Mouse (Mus musculus) E14TG2a.4 (cell line): ENCODE data around the gene Arhgap15.

Experiments
- H3K27me3 ChIP-seq: 2 replicates; pipeline ENCODE4 v1.6.1; 2014; ENCODE audit warnings: low read length, control low read depth; ENCODE audit not compliant: insufficient read depth
- H3K36me3 ChIP-seq: 2 replicates; pipeline ENCODE4 v1.6.1; 2014; ENCODE audit warnings: low read length, control low read depth; ENCODE audit not compliant: insufficient read depth
- H3K4me1 ChIP-seq: replicated peaks from 2 replicates; pipeline ENCODE4 v1.6.1; 2014; ENCODE audit warnings: low read depth, low read length, control low read depth
- H3K4me3 ChIP-seq: replicated peaks from 2 replicates; pipeline ENCODE4 v1.5.1; 2014; ENCODE audit warnings: mild to moderate bottlenecking, low read length
- H3K9me3 ChIP-seq: 2 replicates; pipeline ENCODE4 v1.6.1; 2014; ENCODE audit warnings: low read length, control low read depth
- CTCF ChIP-seq: conservative IDR thresholded peaks from 2 replicates; pipeline ENCODE4 v1.5.1; 2014; ENCODE audit warnings: low read length
- NANOG ChIP-seq: IDR thresholded peaks from 2 replicates; pipeline ENCODE4 v1.6.1; 2014; ENCODE audit warnings: borderline replicate concordance, low read length, mixed read lengths
- POU5F1 ChIP-seq: IDR thresholded peaks from 2 replicates; pipeline ENCODE4 v1.6.1; 2014; ENCODE audit warnings: low read length, borderline replicate concordance

The Arhgap15 gene

GRCm38 (mm10) chr2:44356248-44356886 is 607.7 kb downstream of the Arhgap15 start:
- Histone ChIP-seq H3K36me3 (no peaks in the 10 kb centered on the region), H3K27me3 (no peaks in the 10 kb centered on the region), H3K4me1 (no peaks in the 10 kb centered on the region), H3K9me3 (no peaks in the 10 kb centered on the region), H3K4me3 (no peak overlapping the region)
- TF ChIP-seq POU5F1, result no peak
- TF ChIP-seq NANOG, result no peak
- TF ChIP-seq CTCF, result no peak

GRCm38 (mm10) chr2:44356887-44357251 is 608.2 kb downstream of the Arhgap15 start:
- Histone ChIP-seq H3K36me3 (no peaks in the 10 kb centered on the region), H3K4me3 (no peak overlapping the region), H3K27me3 (no peaks in the 10 kb centered on the region), H3K9me3 (no peaks in the 10 kb centered on the region), H3K4me1 (no peaks in the 10 kb centered on the region)
- TF ChIP-seq CTCF, result no peak
- TF ChIP-seq POU5F1, result no peak

GRCm38 (mm10) chr2:44380225-44380624 is 631.6 kb downstream of the Arhgap15 start:
- TF ChIP-seq NANOG, result no peak
- no peak for TF ChIP-seq POU5F1
- TF ChIP-seq CTCF, result no peak
- no peak overlapping the region for H3K4me3 ChIP-seq
- no peaks in the 10 kb centered on the region for H3K27me3 ChIP-seq
- H3K9me3 ChIP-seq, result no peaks in the 10 kb centered on the region
- no peaks in the 10 kb centered on the region for H3K36me3 ChIP-seq
- H3K4me1 ChIP-seq, result no peaks in the 10 kb centered on the region

- TF ChIP-seq POU5F1 (no peak), CTCF (no peak), NANOG (no peak)
- Histone ChIP-seq H3K9me3 (no peaks in the 10 kb centered on the region), H3K4me1 (no peaks in the 10 kb centered on the region), H3K36me3 (no peaks in the 10 kb centered on the region), H3K4me3 (no peak overlapping the region), H3K27me3 (no peaks in the 10 kb centered on the region)
Observed at GRCm38 (mm10) chr2:44384541-44384940, 635.9 kb downstream of the Arhgap15 start.

GRCm38 (mm10) chr2:44389556-44389955 is 640.9 kb downstream of the Arhgap15 start:
- Histone ChIP-seq H3K36me3 (no peaks in the 10 kb centered on the region), H3K9me3 (no peaks in the 10 kb centered on the region), H3K4me3 (no peak overlapping the region), H3K27me3 (no peaks in the 10 kb centered on the region), H3K4me1 (no peaks in the 10 kb centered on the region)
- TF ChIP-seq NANOG (no peak), CTCF (no peak), POU5F1 (no peak)

GRCm38 (mm10) chr2:44393789-44394188 is 645.2 kb downstream of the Arhgap15 start:
- H3K9me3 ChIP-seq, result no peaks in the 10 kb centered on the region
- TF ChIP-seq POU5F1 (no peak), CTCF (no peak), NANOG (no peak)
- no peaks in the 10 kb centered on the region for H3K4me1 ChIP-seq
- no peaks in the 10 kb centered on the region for H3K36me3 ChIP-seq
- no peaks in the 10 kb centered on the region for H3K27me3 ChIP-seq
- no peak overlapping the region for H3K4me3 ChIP-seq

- Histone ChIP-seq H3K4me3 (no peak overlapping the region), H3K36me3 (no peaks in the 10 kb centered on the region), H3K9me3 (no peaks in the 10 kb centered on the region), H3K27me3 (no peaks in the 10 kb centered on the region), H3K4me1 (no peaks in the 10 kb centered on the region)
- no peak for TF ChIP-seq POU5F1
Observed at GRCm38 (mm10) chr2:44394956-44395501, 646.4 kb downstream of the Arhgap15 start.

GRCm38 (mm10) chr2:44395577-44395976 is 647.0 kb downstream of the Arhgap15 start:
- H3K4me1 ChIP-seq, result no peaks in the 10 kb centered on the region
- no peak for TF ChIP-seq CTCF
- TF ChIP-seq NANOG, result no peak
- TF ChIP-seq POU5F1, result no peak
- H3K9me3 ChIP-seq, result no peaks in the 10 kb centered on the region
- no peaks in the 10 kb centered on the region for H3K36me3 ChIP-seq
- H3K27me3 ChIP-seq, result no peaks in the 10 kb centered on the region
- no peak overlapping the region for H3K4me3 ChIP-seq

GRCm38 (mm10) chr2:44397209-44397608 is 648.6 kb downstream of the Arhgap15 start:
- Histone ChIP-seq H3K27me3 (no peaks in the 10 kb centered on the region), H3K4me3 (no peak overlapping the region), H3K36me3 (no peaks in the 10 kb centered on the region), H3K9me3 (no peaks in the 10 kb centered on the region), H3K4me1 (no peaks in the 10 kb centered on the region)
- no peak for TF ChIP-seq POU5F1
- no peak for TF ChIP-seq CTCF
- no peak for TF ChIP-seq NANOG
